Mouse (Mus musculus) neutrophil, adult 59 days (primary cell): ENCODE results near the gene Hook2. TPM values are rescaled to one million over a fixed set of nuclear protein-coding genes. Genes with fewer than 3 reads are reported as not detected.

ENCODE experiments used
- total RNA-seq, 2 experiments: library from RNA; stranded (reverse); gene quantifications; 1 replicate in 1 of 2; 2 replicates in 1 of 2; pipeline ENCODE4 v1.2.4; 2023

The Hook2 gene
- 1 to 10 TPM; 1.0 to 1.2 TPM for total RNA-seq

DNA sequence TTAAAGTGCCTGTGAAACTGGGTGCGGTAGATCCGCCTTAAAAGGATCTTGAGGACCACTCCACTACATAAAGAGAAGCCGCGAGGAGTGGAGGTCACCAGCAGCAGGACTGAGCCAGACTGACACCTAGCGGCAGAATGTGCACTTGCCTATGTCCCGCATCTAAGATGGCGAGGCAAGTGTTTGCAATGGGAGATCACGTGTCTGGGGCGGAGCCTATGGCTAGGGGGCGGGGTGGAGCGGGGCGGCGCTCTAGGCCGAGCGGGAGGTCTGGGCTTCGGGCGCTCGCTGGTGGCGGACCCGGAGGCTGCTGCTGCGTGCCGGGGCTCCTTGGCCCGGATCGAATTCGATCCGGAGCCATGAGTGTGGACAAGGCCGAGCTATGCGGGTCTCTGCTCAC, at the start of gene Hook2:
Gene Hook2 (plus strand): TSS at position 255 of the 400 bp plus-strand sequence.

GRCm38 (mm10) chr8:84946528-84947240, 43.7 kb upstream of the Hook2 start, which contains the start of gene Rtbdn:
Gene Rtbdn, plus strand, starts transcription at chr8:84946991.

DNA sequence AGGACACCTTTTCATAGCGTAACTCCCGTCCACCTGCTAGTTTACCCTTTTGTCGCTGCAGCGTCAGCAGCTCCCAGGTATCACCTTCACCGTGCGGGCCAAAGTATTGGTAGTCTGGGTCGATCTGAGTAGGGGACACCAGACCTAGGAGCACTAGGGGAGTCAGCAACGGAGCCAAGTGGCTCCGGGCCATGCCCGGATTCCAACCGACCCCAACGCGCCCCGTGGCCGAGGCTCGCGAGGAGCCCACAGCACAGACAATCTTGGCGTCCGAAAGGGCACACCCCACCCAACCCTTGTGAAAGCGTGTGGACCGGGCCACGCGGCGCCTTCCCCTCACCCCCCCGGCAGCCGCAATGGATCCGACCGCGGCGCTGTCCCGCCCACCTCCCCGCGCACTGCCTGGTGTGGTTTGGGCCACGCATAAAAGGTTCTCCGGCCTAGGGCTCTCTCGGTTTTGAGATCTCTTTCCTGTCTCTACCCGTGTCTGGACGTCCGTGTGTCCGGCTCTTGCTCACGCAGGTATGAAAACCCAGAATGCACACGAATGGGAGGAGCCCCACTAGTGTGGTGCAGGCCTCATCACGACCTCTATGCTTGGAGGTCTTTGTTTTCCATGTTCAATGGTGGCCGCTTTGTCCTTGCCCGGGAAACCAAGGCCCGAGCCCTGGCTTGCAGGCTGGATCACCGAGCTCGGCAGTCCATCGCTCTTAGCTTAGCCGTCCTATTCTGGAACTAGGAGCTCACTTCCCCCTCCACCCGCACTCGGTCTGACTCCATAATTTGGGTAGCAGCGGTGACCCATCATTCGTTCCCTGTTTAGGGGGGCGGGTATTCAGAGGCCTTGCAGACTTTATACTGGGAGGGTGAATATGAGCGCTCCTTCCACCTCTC, 20.9 kb upstream of the Hook2 start, which contains the start of the genes Gm49661, Prdx2 and Rnaseh2a:
Gene Gm49661 (minus strand): TSS at position 193 of the 894 bp plus-strand sequence.
Gene Prdx2 (plus strand): TSS at position 347 of the 894 bp plus-strand sequence.
Gene Rnaseh2a (minus strand): TSS at position 527 of the 894 bp plus-strand sequence.

GRCm38 (mm10) chr8:84978248-84978940, 12.0 kb upstream of the Hook2 start, which contains the start of gene Junb:
Gene Junb, minus strand, starts transcription at chr8:84978718.

DNA sequence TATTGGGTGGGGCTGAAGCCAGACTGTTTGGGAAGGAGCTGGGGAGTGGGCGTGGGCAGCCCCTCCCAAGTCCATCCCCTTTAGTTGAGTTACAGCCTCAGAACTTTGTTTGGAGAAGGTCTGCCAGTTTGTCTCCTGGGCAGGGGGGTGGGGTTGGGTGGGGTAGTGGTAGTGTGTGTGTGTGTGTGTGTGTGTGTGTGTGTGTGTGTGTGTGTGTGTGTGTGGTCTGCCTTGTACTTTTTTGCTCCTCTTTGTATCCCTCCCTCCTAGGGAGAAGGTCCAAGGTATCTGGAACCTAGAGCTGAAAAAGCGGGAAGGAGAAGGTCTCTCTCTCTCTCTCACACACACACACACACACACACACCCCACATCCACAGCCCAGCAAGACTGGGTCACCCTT, 24.0 kb downstream of the Hook2 start, which contains the start of gene Best2:
Gene Best2 (minus strand): TSS at position 101 of the 400 bp plus-strand sequence.

DNA sequence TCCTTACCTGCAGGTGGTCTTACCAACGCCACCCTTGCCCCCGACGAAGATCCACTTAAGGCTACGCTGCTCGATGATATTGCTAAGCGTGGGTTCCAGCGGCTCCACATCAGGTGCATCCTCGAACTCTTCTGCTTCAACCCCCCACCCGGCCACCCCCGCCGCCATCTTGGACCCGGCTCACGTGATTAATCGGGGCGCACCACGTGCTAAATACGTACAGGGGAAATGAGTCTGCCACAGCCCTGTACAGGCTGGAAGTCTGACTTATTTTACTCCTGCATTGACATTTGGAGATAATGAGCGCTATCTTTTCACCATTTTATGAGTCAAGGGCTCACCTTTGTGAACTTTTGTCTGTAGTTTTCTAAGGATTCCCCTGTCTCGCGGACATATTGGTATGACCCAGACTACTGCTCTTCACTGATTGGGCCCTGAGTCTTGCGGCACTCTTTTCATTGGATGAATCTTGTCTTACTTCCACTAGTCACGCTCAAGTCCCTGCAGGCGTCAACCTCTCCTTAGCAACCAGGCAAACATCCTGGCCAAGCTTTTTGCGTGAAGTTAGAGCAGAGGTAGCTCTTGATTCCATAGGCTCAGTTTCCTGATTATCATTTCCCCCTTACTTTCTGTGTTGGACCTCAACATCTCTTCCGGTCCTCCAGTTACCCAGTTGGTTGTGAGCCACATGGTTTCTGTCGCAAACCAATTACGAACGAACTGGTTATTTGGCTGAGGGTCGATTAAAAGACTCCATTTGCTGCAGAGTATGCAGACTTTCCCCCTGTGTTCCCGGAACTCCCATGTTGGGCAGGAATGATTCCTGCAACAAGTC, 34.9 kb downstream of the Hook2 start, which contains the start of gene Asna1:
Gene Asna1 (minus strand): TSS at position 184 of the 835 bp plus-strand sequence.

DNA sequence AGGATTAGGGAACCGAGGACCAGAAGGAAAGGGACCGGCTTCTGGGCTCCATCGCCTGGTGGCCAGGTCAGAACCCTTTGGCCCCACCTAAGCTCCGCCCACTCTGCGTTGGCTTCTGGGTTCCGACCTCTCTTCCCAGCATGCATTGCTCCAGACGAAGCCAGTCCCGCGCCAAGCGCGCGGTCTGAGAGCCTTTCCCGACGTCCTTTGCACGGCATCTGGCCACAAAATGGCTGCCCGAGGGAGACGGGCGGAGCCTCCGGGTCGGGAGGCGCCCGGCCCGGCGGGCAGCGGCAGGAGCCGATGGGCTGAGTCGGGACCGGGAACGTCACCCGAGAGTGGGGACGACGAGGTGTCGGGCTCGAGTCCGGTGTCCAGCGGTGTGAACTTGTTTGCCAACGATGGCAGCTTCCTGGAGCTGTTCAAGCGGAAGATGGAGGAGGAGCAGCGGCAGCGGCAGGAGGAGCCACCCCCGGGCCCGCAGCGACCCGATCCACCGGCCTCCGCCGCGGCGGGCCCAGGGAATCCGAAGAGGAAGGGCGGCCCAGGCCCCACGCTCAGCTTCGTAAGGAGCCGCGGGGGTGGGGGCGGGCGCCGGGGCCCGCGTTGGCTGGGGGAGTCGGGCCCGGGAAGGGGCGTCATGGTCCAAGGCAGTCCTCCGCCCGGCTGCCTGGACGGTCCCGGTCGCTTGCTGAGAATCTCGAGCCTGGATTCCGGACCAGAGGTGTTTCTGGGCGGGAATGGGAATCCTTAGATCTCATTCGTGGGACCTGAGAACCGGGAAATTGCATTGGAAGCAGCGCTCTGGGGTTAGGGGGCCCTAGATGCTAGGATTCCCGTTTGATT, 36.5 kb downstream of the Hook2 start, which contains the start of gene Trir:
Gene Trir (plus strand): TSS at position 154 of the 846 bp plus-strand sequence.

GRCm38 (mm10) chr8:85036718-85037365, 46.4 kb downstream of the Hook2 start, which contains the start of gene Tnpo2:
Gene Tnpo2, plus strand, starts transcription at chr8:85036915.

Other genes starting within 250 kb of the Hook2 start
- gene Nfix, start 190.3 kb upstream of the Hook2 start, total RNA-seq = 10 to 100 TPM; 19.5 to 24.7 TPM
- gene Dand5, start 167.8 kb upstream of the Hook2 start, total RNA-seq = 1 to 10 TPM in 1 of 2 experiments, under 1 TPM in 1; 0.95 to 1.0 TPM
- 1 to 10 TPM; 6.1 to 6.9 TPM for gene Gadd45gip1, start 159.1 kb upstream of the Hook2 start, total RNA-seq
- gene Rad23a, start 149.9 kb upstream of the Hook2 start, total RNA-seq = 10 to 100 TPM; 38.7 to 39.0 TPM
- gene Calr, start 143.7 kb upstream of the Hook2 start, total RNA-seq = 100 to 1,000 TPM; 286 to 287 TPM
- 10 to 100 TPM; 29.4 to 29.6 TPM for gene Farsa, start 133.6 kb upstream of the Hook2 start, total RNA-seq
- gene Syce2, start 118.5 kb upstream of the Hook2 start, total RNA-seq = 10 to 100 TPM; 13.6 to 16.0 TPM
- 1 to 10 TPM; 5.6 TPM for gene Gcdh, start 96.7 kb upstream of the Hook2 start, total RNA-seq
- 10 to 100 TPM in 1 of 2 experiments, 1 to 10 TPM in 1; 6.4 to 17.8 TPM for gene Klf1, start 88.7 kb upstream of the Hook2 start, total RNA-seq
- 10 to 100 TPM; 19.0 to 25.7 TPM for gene Dnase2a, start 82.0 kb upstream of the Hook2 start, total RNA-seq
- gene Mast1, start 53.2 kb upstream of the Hook2 start, total RNA-seq = not detected
- not detected for gene Rtbdn, start 43.6 kb upstream of the Hook2 start, total RNA-seq
- not detected for gene Gm49661, start 21.2 kb upstream of the Hook2 start, total RNA-seq
- 100 to 1,000 TPM in 1 of 2 experiments, 10 to 100 TPM in 1; 83.7 to 137 TPM for gene Prdx2, start 21.0 kb upstream of the Hook2 start, total RNA-seq
- 10 to 100 TPM; 32.2 to 37.0 TPM for gene Rnaseh2a, start 20.8 kb upstream of the Hook2 start, total RNA-seq
- gene Junb, start 11.9 kb upstream of the Hook2 start, total RNA-seq = 100 to 1,000 TPM; 884 to 937 TPM
- not detected for gene Best2, start 23.9 kb downstream of the Hook2 start, total RNA-seq
- gene Asna1, start 34.7 kb downstream of the Hook2 start, total RNA-seq = 10 to 100 TPM; 57.0 to 57.8 TPM
- gene Trir, start 36.2 kb downstream of the Hook2 start, total RNA-seq = 100 to 1,000 TPM; 147 to 163 TPM
- 10 to 100 TPM; 33.7 to 38.2 TPM for gene Tnpo2, start 46.3 kb downstream of the Hook2 start, total RNA-seq
- 1 to 10 TPM; 4.5 to 5.5 TPM for gene Fbxw9, start 69.5 kb downstream of the Hook2 start, total RNA-seq
- not detected for gene Gm5741, start 77.4 kb downstream of the Hook2 start, total RNA-seq
- gene Dhps, start 81.2 kb downstream of the Hook2 start, total RNA-seq = 10 to 100 TPM; 35.3 to 45.7 TPM
- 10 to 100 TPM; 34.0 to 35.8 TPM for gene Wdr83os, start 90.1 kb downstream of the Hook2 start, total RNA-seq
- 10 to 100 TPM in 1 of 2 experiments, 1 to 10 TPM in 1; 9.7 to 13.2 TPM for gene Wdr83, start 90.7 kb downstream of the Hook2 start, total RNA-seq
- 100 to 1,000 TPM; 307 to 319 TPM for gene Man2b1, start 92.7 kb downstream of the Hook2 start, total RNA-seq
- not detected for gene Zfp791, start 132.5 kb downstream of the Hook2 start, total RNA-seq
- not detected for gene Cks1brt, start 161.3 kb downstream of the Hook2 start, total RNA-seq
- not detected for gene Olfr371, start 235.4 kb downstream of the Hook2 start, total RNA-seq